Comparison of ENCODE assay signal across 14 mouse cellular contexts in the genomic region with DNA sequence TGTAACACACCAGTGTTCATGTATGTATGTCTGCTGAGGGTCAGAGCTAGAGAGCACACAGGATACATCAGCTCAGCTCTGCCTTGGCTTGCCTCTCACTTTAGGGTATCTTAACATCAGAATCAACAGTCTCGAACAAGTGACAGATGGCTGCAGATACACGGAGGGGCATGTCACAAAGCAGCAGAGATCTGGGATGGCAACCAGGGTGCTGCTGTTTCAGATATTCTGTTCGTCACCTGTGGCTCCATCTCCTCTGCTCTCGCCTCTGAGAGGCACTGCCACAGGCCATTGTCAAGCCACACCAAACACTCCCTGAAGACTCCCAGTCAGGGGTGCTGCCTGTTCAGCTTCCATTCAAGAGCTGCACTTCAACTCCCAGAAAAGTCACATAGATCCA. TPM values are rescaled to one million over a fixed set of nuclear protein-coding genes. Genes with fewer than 3 reads are reported as not detected.
DNase-seq lines count a peak whose midpoint lies in the region; ATAC-seq and TF ChIP-seq lines count a peak whose summit lies in the region.
"Had no signal": no experiment of that assay in that cellular context is flagged by ENCODE, and none has a peak within 500 bp of the region (broad histone marks: within the 10 kb centered on the region; RNA-seq: fewer than 3 reads in every experiment).

No protein-coding gene starts in this region.

- H3K27me3 ChIP-seq in heart, embryonic 13.5 days (replicated peaks): no peaks in the 10 kb centered on the region
- no peaks in the 10 kb centered on the region for H3K27me3 ChIP-seq in lung, postnatal 0 days (replicated peaks; ENCODE audit: insufficient read depth, low read length)
- H3K27me3 ChIP-seq in liver, embryonic 11.5 days (replicated peaks; ENCODE audit: control insufficient read depth, insufficient read depth, low read length): no peaks in the 10 kb centered on the region
- H3K27me3 ChIP-seq: forebrain, embryonic 12.5 days; hindbrain, embryonic 15.5 days had no signal

- no peak for DNase-seq in heart, adult 8-10 months (ENCODE audit: low spot score)
- DNase-seq in lung, postnatal 0 days (ENCODE audit: low spot score): peak; percentile 47
- no peak for DNase-seq in lung, postnatal 25 days (ENCODE audit: low spot score)
- DNase-seq in liver, embryonic 11.5 days (ENCODE audit: low spot score): no peak
- no peak for DNase-seq in left cerebral cortex, adult 18-20 months (ENCODE audit: low spot score in 2 of 2)
- no peak for DNase-seq in kidney, adult 8-10 months
- DNase-seq: cerebellum, adult 9-11 months; kidney, adult 18-20 months; left cerebral cortex, postnatal 4 days; right cerebral cortex, postnatal 25 days; thymus, postnatal 36 days had no signal

- ATAC-seq in heart, embryonic 13.5 days (ENCODE audit: extremely low read depth, insufficient number of reproducible peaks, low FRiP score, low TSS enrichment): no peak
- ATAC-seq in lung, postnatal 0 days: no peak
- ATAC-seq in liver, embryonic 11.5 days (replicated peaks; ENCODE audit: low FRiP score): peak; percentile 55

- no peaks in the 10 kb centered on the region for H3K9me3 ChIP-seq in heart, embryonic 13.5 days
- no peaks in the 10 kb centered on the region for H3K9me3 ChIP-seq in lung, postnatal 0 days (ENCODE audit: low read length)
- H3K9me3 ChIP-seq in liver, embryonic 11.5 days (ENCODE audit: control insufficient read depth, low read length): no peaks in the 10 kb centered on the region
- H3K9me3 ChIP-seq: forebrain, embryonic 12.5 days; hindbrain, embryonic 15.5 days had no signal

- peak overlapping the region; percentile 71 for H3K27ac ChIP-seq in heart, embryonic 13.5 days (replicated peaks)
- H3K27ac ChIP-seq in lung, postnatal 0 days (ENCODE audit: low read length): no peak overlapping the region
- peak overlapping the region; percentile 69 for H3K27ac ChIP-seq in liver, embryonic 11.5 days (ENCODE audit: low read depth, low read length)
- H3K27ac ChIP-seq: forebrain, embryonic 12.5 days had no signal

- no peaks in the 10 kb centered on the region for H3K36me3 ChIP-seq in heart, embryonic 13.5 days
- H3K36me3 ChIP-seq in lung, postnatal 0 days (ENCODE audit: insufficient read depth, low read length): no peaks in the 10 kb centered on the region
- H3K36me3 ChIP-seq in liver, embryonic 11.5 days (ENCODE audit: control insufficient read depth, insufficient read depth, low read length): no peaks in the 10 kb centered on the region
- H3K36me3 ChIP-seq: forebrain, embryonic 12.5 days; hindbrain, embryonic 15.5 days had no signal

- 47% methylated on average over 4 of the region's 4 CpGs for WGBS in heart, embryonic 13.5 days
- 58% methylated on average over 4 of the region's 4 CpGs for WGBS in lung, postnatal 0 days
- 38% methylated on average over 4 of the region's 4 CpGs for WGBS in liver, embryonic 11.5 days

- H3K4me2 ChIP-seq in heart, embryonic 13.5 days: no peak overlapping the region
- no peak overlapping the region for H3K4me2 ChIP-seq in lung, postnatal 0 days (replicated peaks; ENCODE audit: low read depth, low read length)
- H3K4me2 ChIP-seq in liver, embryonic 11.5 days: peak overlapping the region; percentile 10; the same call in 1 of the 2 replicates
- H3K4me2 ChIP-seq: forebrain, embryonic 12.5 days; hindbrain, embryonic 15.5 days had no signal

- peak overlapping the region; percentile 61 for H3K9ac ChIP-seq in heart, embryonic 13.5 days
- no peak overlapping the region for H3K9ac ChIP-seq in lung, postnatal 0 days (replicated peaks; ENCODE audit: low read depth)
- H3K9ac ChIP-seq in liver, embryonic 11.5 days (ENCODE audit: low read depth, low read length): no peak overlapping the region
- H3K9ac ChIP-seq: forebrain, embryonic 12.5 days; hindbrain, embryonic 15.5 days had no signal

- no peak overlapping the region for H3K4me3 ChIP-seq in heart, embryonic 13.5 days
- no peak overlapping the region for H3K4me3 ChIP-seq in lung, postnatal 0 days (ENCODE audit: low read depth, low read length)
- H3K4me3 ChIP-seq in liver, embryonic 11.5 days (ENCODE audit: low read depth, low read length): no peak overlapping the region
- H3K4me3 ChIP-seq: forebrain, embryonic 12.5 days; hindbrain, embryonic 15.5 days had no signal

- H3K4me1 ChIP-seq in heart, embryonic 13.5 days: peaks cover 83% of the 10 kb centered on the region
- peaks cover 13% of the 10 kb centered on the region; the same call in 1 of the 2 replicates for H3K4me1 ChIP-seq in lung, postnatal 0 days (ENCODE audit: insufficient read depth, low read depth, low read length)
- H3K4me1 ChIP-seq in liver, embryonic 11.5 days (replicated peaks; ENCODE audit: control insufficient read depth, insufficient read depth, low read length): peaks cover 79% of the 10 kb centered on the region

- TF ChIP-seq EP300 in lung, postnatal 0 days (IDR thresholded peaks at IDR 0.05): no peak

- TF ChIP-seq CTCF in lung, postnatal 0 days (IDR thresholded peaks at IDR 0.05): no peak

RNA-seq across cellular contexts. Expression of gene Pacsin2, which starts 39.1 kb away (rescaled TPM):
- 56.8 and 57.8 TPM in 2 replicates for polyA plus RNA-seq in heart, embryonic 13.5 days (2015; fragmentation: Nextera tagmentation; extraction: Ambion mirVana)
- total RNA-seq in heart, adult 8-10 months (2022): 100 to 1,000 TPM; 209 to 267 (median 247) TPM
- polyA plus RNA-seq in lung, postnatal 0 days (2015; fragmentation: Nextera tagmentation; extraction: Ambion mirVana): 46.7 and 51.7 TPM in 2 replicates
- 82.9 and 89.3 TPM in 2 replicates for polyA plus RNA-seq in liver, embryonic 11.5 days (2014; fragmentation: Nextera tagmentation; extraction: Ambion mirVana)
- total RNA-seq in left cerebral cortex, adult 18-20 months (2021): 100 to 1,000 TPM; 105 to 116 TPM
